Mouse (Mus musculus) heart, embryonic 13.5 days (tissue): ENCODE data around the gene Slc41a3. TPM values are rescaled to one million over a fixed set of nuclear protein-coding genes. Genes with fewer than 3 reads are reported as not detected.

Source experiments
- ATAC-seq: fragments of 200-750 bp; cut with Nextera tagmentation; 2 replicates; pipeline ENCODE4 v1.8.0; 2017; ENCODE audit warnings: moderate TSS enrichment; ENCODE audit not compliant: insufficient number of reproducible peaks, low FRiP score, low TSS enrichment; ENCODE audit errors: extremely low read depth
- H3K27ac ChIP-seq: fragments of 300-500 bp; sonication (generic); replicated peaks from 2 replicates; pipeline ENCODE4 v1.5.1; 2015; ENCODE audit warnings: moderate library complexity, mild to moderate bottlenecking, inconsistent platforms
- H3K27me3 ChIP-seq: fragments of 300-500 bp; sonication (generic); replicated peaks from 2 replicates; pipeline ENCODE4 v1.6.1; 2015; ENCODE audit warnings: mild to moderate bottlenecking, inconsistent platforms
- H3K36me3 ChIP-seq: fragments of 300-500 bp; sonication (generic); 2 replicates; pipeline ENCODE4 v1.6.1; 2015; ENCODE audit warnings: mild to moderate bottlenecking, inconsistent platforms
- H3K4me1 ChIP-seq: fragments of 300-500 bp; sonication (generic); 2 replicates; pipeline ENCODE4 v1.6.1; 2015; ENCODE audit warnings: inconsistent platforms
- H3K4me2 ChIP-seq: fragments of 300-500 bp; sonication (generic); 2 replicates; pipeline ENCODE4 v1.6.1; 2015; ENCODE audit warnings: inconsistent platforms, mild to moderate bottlenecking, moderate library complexity
- H3K4me3 ChIP-seq: fragments of 300-500 bp; sonication (generic); 2 replicates; pipeline ENCODE4 v1.5.1; 2015; ENCODE audit warnings: moderate library complexity, mild to moderate bottlenecking, inconsistent platforms
- H3K9ac ChIP-seq: fragments of 300-500 bp; sonication (generic); 2 replicates; pipeline ENCODE4 v1.6.1; 2015; ENCODE audit warnings: inconsistent platforms, mild to moderate bottlenecking, moderate library complexity
- H3K9me3 ChIP-seq: fragments of 300-500 bp; sonication (generic); 2 replicates; pipeline ENCODE4 v1.6.1; 2016; ENCODE audit warnings: inconsistent platforms
- WGBS: fragments of 180-500 bp; shearing (Covaris S2); methylation state at CpG from one replicate; pipeline ENCODE4 v1.1.7; 2015; ENCODE audit warnings: mixed read lengths; 5-methylcytosine and 5-hydroxymethylcytosine counted together
- polyA plus RNA-seq: library from polyadenylated mRNA; unstranded; fragments of >200 nt; fragmentation: Nextera tagmentation; extraction: Ambion mirVana; gene quantifications from 2 replicates; pipeline ENCODE4 v1.2.1, GENCODE M21; 2015

The Slc41a3 gene
- polyA plus RNA-seq, 1 experiment from 2014 or later: 12.1 TPM

DNA sequence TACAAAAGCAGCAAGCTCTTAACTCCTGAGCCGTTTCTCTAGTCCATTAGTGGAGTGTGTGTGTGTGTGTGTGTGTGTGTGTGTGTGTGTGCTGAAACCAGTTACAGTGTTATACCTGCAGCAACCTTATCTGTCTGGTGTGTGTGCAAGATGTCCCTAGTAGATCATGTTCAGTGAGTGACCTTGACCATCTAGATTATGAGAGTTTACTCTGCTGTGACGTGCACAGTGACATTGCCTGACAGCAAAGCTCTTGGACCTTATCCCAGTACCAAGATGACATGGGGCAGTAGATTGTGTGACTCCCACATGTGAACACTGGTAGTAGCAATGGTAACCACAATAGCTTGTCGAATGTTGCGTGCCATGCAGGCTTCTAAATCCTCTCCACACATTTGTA, 4.2 kb upstream of the Slc41a3 start:
- no peak overlapping the region for H3K4me3 ChIP-seq
- H3K27ac ChIP-seq: no peak overlapping the region
- H3K4me2 ChIP-seq: no peak overlapping the region
- no peak overlapping the region for H3K9ac ChIP-seq
- H3K27me3 ChIP-seq: peaks cover 3% of the 10 kb centered on the region
- H3K9me3 ChIP-seq: no peaks in the 10 kb centered on the region
- ATAC-seq: no peak
- WGBS: 61% methylated on average over 4 of the region's 4 CpGs
- H3K36me3 ChIP-seq: no peaks in the 10 kb centered on the region
- H3K4me1 ChIP-seq: peaks cover 28% of the 10 kb centered on the region

DNA sequence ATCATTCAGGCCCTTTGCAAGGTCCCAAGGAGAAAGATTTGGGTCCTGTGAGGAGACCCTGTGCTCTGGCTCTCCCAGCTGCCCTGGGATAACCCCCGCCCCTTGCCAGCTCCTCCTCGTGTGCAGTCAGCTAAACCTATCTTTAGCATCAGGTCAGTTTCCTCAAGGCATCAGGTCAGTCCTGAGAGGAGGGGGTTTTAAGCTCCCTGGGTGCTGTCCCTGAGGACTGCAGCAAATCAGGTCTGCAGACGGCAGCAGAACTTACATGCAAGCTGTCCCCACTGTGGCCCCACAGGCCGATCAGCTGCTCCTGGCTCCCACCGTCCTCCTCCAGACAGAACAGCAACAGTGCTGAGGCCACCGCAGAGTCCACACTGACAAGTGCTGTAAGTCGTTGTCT, 2.8 kb upstream of the Slc41a3 start:
- no peaks in the 10 kb centered on the region for H3K36me3 ChIP-seq
- H3K4me3 ChIP-seq: no peak overlapping the region
- no peak for ATAC-seq
- peak overlapping the region; percentile 67 for H3K9ac ChIP-seq
- H3K27ac ChIP-seq: no peak overlapping the region
- peaks cover 41% of the 10 kb centered on the region for H3K4me1 ChIP-seq
- H3K4me2 ChIP-seq: no peak overlapping the region
- no peaks in the 10 kb centered on the region for H3K9me3 ChIP-seq
- WGBS: 27% methylated on average over 7 of the region's 7 CpGs
- peaks cover 3% of the 10 kb centered on the region for H3K27me3 ChIP-seq

DNA sequence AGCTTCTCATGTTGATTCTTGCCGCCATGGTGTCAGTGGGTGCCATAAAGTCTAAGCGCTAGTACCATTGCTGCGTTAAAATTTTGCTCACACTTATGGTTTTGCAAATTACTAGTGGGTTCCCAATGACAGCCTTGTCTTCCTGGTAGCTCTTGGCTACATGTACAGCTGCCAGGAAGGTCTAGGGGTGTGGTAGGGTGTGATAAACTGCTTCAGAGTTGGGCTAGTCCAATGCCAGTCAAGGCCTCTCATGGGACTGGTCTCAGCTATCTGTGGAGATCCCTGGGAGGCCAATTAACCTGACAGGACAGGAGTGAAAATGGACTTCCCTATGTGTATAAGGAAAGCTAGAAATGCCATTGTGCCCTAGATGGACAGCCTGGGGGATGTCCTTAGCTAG, 2.2 kb upstream of the Slc41a3 start:
- no peak overlapping the region for H3K4me2 ChIP-seq
- no peak overlapping the region for H3K27ac ChIP-seq
- H3K9me3 ChIP-seq: no peaks in the 10 kb centered on the region
- H3K36me3 ChIP-seq: no peaks in the 10 kb centered on the region
- H3K9ac ChIP-seq: no peak overlapping the region
- WGBS: 86% methylated on average over 3 of the region's 3 CpGs
- peaks cover 44% of the 10 kb centered on the region for H3K4me1 ChIP-seq
- peaks cover 3% of the 10 kb centered on the region for H3K27me3 ChIP-seq
- ATAC-seq: no peak
- no peak overlapping the region for H3K4me3 ChIP-seq

- Histone ChIP-seq H3K27ac (no peak overlapping the region), H3K9me3 (no peaks in the 10 kb centered on the region), H3K4me1 (peaks cover 46% of the 10 kb centered on the region), H3K36me3 (no peaks in the 10 kb centered on the region), H3K4me3 (no peak overlapping the region), H3K4me2 (no peak overlapping the region), H3K27me3 (peaks cover 3% of the 10 kb centered on the region), H3K9ac (no peak overlapping the region)
- no peak for ATAC-seq
- 64% methylated on average over 7 of the region's 7 CpGs for WGBS
Measured at GRCm38 (mm10) chr6:90603126-90603525, 1.4 kb upstream of the Slc41a3 start.

GRCm38 (mm10) chr6:90604130-90604529, 395 bp upstream of the Slc41a3 start:
- H3K27ac ChIP-seq: no peak overlapping the region
- H3K9ac ChIP-seq: no peak overlapping the region
- H3K4me3 ChIP-seq: peak overlapping the region; percentile 67
- no peak for ATAC-seq
- H3K36me3 ChIP-seq: no peaks in the 10 kb centered on the region
- peak overlapping the region; percentile 78 for H3K4me2 ChIP-seq
- H3K9me3 ChIP-seq: no peaks in the 10 kb centered on the region
- peaks cover 3% of the 10 kb centered on the region for H3K27me3 ChIP-seq
- WGBS: 57% methylated on average over 3 of the region's 3 CpGs
- peaks cover 51% of the 10 kb centered on the region for H3K4me1 ChIP-seq

DNA sequence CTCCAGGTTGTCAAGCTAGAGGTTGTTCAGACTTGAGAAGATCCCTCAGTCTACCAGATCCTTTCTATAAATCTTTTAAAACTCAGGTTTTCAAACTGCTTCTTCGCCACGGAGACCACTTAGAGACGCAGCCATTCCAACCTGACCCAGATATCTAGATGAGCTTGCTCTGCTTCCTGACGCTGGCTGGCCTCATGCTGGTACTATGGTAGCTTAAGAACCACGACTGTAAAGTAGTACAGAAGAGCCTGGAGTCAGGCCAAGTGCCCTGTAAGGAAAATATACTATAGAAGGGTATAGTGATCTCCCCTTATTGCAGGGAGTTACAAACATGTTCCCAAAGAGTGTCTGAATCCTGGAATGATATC, 757 bp downstream of the Slc41a3 start:
- Histone ChIP-seq H3K27me3 (peaks cover 3% of the 10 kb centered on the region), H3K9me3 (no peaks in the 10 kb centered on the region), H3K4me1 (peaks cover 61% of the 10 kb centered on the region), H3K4me3 (peak overlapping the region; percentile 67), H3K4me2 (peak overlapping the region; percentile 78), H3K27ac (no peak overlapping the region; the same call in 1 of the 2 replicates), H3K9ac (peak overlapping the region; percentile 86), H3K36me3 (no peaks in the 10 kb centered on the region)
- WGBS: 14% methylated on average over 5 of the region's 5 CpGs
- no peak for ATAC-seq

DNA sequence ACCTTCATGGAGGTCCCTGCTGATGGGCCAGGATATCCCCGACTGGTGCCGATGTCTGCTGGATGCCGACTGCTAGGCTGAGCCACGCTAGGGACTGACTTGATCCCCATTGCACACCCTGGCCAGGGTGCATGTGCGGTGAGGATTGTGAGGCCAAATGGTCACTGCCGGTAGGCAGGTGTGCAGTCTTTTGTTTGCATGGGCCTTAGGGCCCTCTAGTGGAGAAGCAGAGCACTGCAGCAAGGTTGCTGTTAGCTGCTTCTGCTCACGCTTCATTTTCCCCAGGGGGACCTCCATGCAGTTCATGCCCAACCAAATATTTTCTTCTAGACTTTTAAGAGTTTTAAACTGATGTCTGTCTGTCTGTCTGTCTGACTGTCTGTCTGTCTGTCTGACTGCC, 2.0 kb downstream of the Slc41a3 start:
- Histone ChIP-seq H3K4me2 (peak overlapping the region; percentile 26), H3K27me3 (no peaks in the 10 kb centered on the region; the same call in none of the 2 replicates), H3K4me3 (no peak overlapping the region), H3K9ac (peak overlapping the region; percentile 55; the same call in 1 of the 2 replicates), H3K36me3 (no peaks in the 10 kb centered on the region), H3K9me3 (no peaks in the 10 kb centered on the region), H3K27ac (no peak overlapping the region), H3K4me1 (peaks cover 51% of the 10 kb centered on the region)
- no peak for ATAC-seq
- WGBS: 22% methylated on average over 7 of the region's 7 CpGs

GRCm38 (mm10) chr6:90607196-90607595, 2.7 kb downstream of the Slc41a3 start:
- WGBS: 13% methylated on average over 5 of the region's 5 CpGs
- ATAC-seq: no peak
- Histone ChIP-seq H3K9me3 (no peaks in the 10 kb centered on the region), H3K9ac (no peak overlapping the region), H3K4me1 (peaks cover 44% of the 10 kb centered on the region), H3K36me3 (no peaks in the 10 kb centered on the region), H3K27ac (no peak overlapping the region), H3K4me3 (no peak overlapping the region), H3K4me2 (no peak overlapping the region), H3K27me3 (no peaks in the 10 kb centered on the region; the same call in none of the 2 replicates)

- H3K9ac ChIP-seq: no peak overlapping the region
- WGBS: 51% methylated on average over 6 of the region's 6 CpGs
- no peaks in the 10 kb centered on the region for H3K9me3 ChIP-seq
- no peak for ATAC-seq
- H3K4me3 ChIP-seq: no peak overlapping the region
- H3K36me3 ChIP-seq: 0 out of 2 replicates have a peak, but pooled peaks cover 3% of the 10 kb centered on the region
- peaks cover 42% of the 10 kb centered on the region for H3K4me1 ChIP-seq
- no peak overlapping the region for H3K4me2 ChIP-seq
- H3K27me3 ChIP-seq: no peaks in the 10 kb centered on the region; the same call in 1 of the 2 replicates
- no peak overlapping the region for H3K27ac ChIP-seq
Measured at GRCm38 (mm10) chr6:90608186-90608585, 3.7 kb downstream of the Slc41a3 start.

DNA sequence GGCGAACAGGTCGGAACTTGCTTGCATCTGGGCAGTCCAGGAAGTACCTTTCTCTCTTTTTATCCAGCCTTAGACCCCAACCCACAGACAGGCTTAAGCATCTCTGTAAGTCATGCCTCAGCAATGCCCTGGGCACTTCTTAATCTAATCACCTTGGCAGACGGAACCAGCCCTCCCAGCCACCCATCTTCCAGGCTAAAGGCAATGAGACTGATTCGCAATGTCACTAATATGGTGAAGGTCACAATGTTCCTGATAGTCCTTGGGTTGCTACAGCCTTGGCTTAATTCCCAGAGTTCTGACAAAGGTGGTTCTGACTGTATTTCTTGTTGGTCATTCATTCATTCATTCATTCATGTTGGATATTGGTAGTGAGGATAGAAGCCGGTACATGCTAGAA, 5.7 kb downstream of the Slc41a3 start:
- no peaks in the 10 kb centered on the region; the same call in 1 of the 2 replicates for H3K27me3 ChIP-seq
- no peak overlapping the region for H3K9ac ChIP-seq
- WGBS: 83% methylated on average over 5 of the region's 5 CpGs
- peaks cover 49% of the 10 kb centered on the region for H3K4me1 ChIP-seq
- no peak overlapping the region for H3K4me2 ChIP-seq
- H3K4me3 ChIP-seq: no peak overlapping the region
- no peak overlapping the region for H3K27ac ChIP-seq
- no peaks in the 10 kb centered on the region for H3K9me3 ChIP-seq
- H3K36me3 ChIP-seq: 0 out of 2 replicates have a peak, but pooled peaks cover 3% of the 10 kb centered on the region
- no peak for ATAC-seq

DNA sequence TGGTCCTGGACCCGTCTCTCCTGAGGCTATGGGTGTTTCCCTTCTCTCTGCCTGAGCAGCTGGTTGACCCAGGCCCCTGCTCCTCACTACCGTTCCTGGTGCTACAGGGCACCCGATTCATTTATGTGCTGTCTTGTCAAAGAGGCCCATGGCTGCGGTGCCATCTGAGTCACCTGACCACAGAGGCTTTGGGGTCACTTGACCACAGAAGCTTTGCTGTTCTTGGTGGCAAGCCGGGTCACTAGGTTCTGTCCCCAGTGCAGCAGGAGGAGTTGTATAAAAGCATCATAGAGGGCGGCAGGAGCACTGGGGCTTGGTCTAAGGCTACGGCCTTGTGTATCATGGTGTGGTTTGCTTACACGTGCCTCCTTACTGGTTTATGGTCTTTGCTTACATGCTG, 8.8 kb downstream of the Slc41a3 start:
- Histone ChIP-seq H3K9ac (no peak overlapping the region), H3K27me3 (no peaks in the 10 kb centered on the region; the same call in 1 of the 2 replicates), H3K4me1 (peaks cover 60% of the 10 kb centered on the region), H3K4me2 (no peak overlapping the region), H3K36me3 (0 out of 2 replicates have a peak, but pooled peaks cover 3% of the 10 kb centered on the region), H3K4me3 (no peak overlapping the region), H3K27ac (no peak overlapping the region; the same call in 1 of the 2 replicates), H3K9me3 (no peaks in the 10 kb centered on the region)
- 83% methylated on average over 8 of the region's 8 CpGs for WGBS
- ATAC-seq: no peak

- Histone ChIP-seq H3K9ac (peak overlapping the region; percentile 59), H3K9me3 (no peaks in the 10 kb centered on the region), H3K36me3 (0 out of 2 replicates have a peak, but pooled peaks cover 3% of the 10 kb centered on the region), H3K4me1 (peaks cover 64% of the 10 kb centered on the region), H3K27ac (peak overlapping the region; percentile 94), H3K27me3 (no peaks in the 10 kb centered on the region; the same call in 1 of the 2 replicates), H3K4me3 (no peak overlapping the region), H3K4me2 (no peak overlapping the region)
- ATAC-seq: no peak
- 68% methylated on average over 7 of the region's 7 CpGs for WGBS
Measured at GRCm38 (mm10) chr6:90615362-90615761, 10.8 kb downstream of the Slc41a3 start.
